Mouse (Mus musculus) ES-Bruce4 (cell line): ENCODE measurements around the gene Gnb2.

Experiments
- CTCF ChIP-seq: IDR thresholded peaks from one replicate; pipeline ENCODE4 v1.8.1; 2011; ENCODE audit warnings: low read depth, low read length
- POLR2A ChIP-seq: IDR thresholded peaks from one replicate; pipeline ENCODE4 v1.8.1; 2011; ENCODE audit warnings: low read length; ENCODE audit not compliant: insufficient read depth

- TF ChIP-seq POLR2A = no peak
- no peak for TF ChIP-seq CTCF
Observed at GRCm38 (mm10) chr5:137561556-137561955, 28.2 kb upstream of the Gnb2 start.
